Mouse (Mus musculus) liver, adult 2 months (tissue): Measurements from ENCODE around the gene Kctd6. TPM values are rescaled to one million over a fixed set of nuclear protein-coding genes. Genes with fewer than 3 reads are reported as not detected.
A peak's percentile ranks its signal among the peaks of the same experiment; 100 is the strongest.

Source experiments
- DNase-seq: peaks from one replicate; pipeline ENCODE4 v3.0.0-alpha.2; 2011; ENCODE audit warnings: low read depth, low spot score; ENCODE audit errors: extremely low read depth
- H3K27ac ChIP-seq: fragments of 200-500 bp; replicated peaks from 2 replicates; pipeline ENCODE4 v1.5.1; 2012; ENCODE audit warnings: low read depth, mild to moderate bottlenecking, control low read depth, inconsistent platforms, low read length; ENCODE audit not compliant: insufficient read depth
- H3K27me3 ChIP-seq: fragments of 200-500 bp; 2 replicates; pipeline ENCODE4 v1.6.1; 2012; ENCODE audit warnings: mild to moderate bottlenecking, moderate library complexity, low read length, inconsistent platforms; ENCODE audit not compliant: control insufficient read depth, insufficient read depth
- H3K36me3 ChIP-seq: fragments of 200-500 bp; 2 replicates; pipeline ENCODE4 v1.6.1; 2012; ENCODE audit warnings: low read length, inconsistent platforms; ENCODE audit not compliant: control insufficient read depth, insufficient read depth
- H3K4me1 ChIP-seq: fragments of 200-500 bp; 2 replicates; pipeline ENCODE4 v1.6.1; 2011; ENCODE audit warnings: low read length; ENCODE audit not compliant: control insufficient read depth, insufficient read depth
- H3K4me3 ChIP-seq: fragments of 200-500 bp; 2 replicates; pipeline ENCODE4 v1.5.1; 2011; ENCODE audit warnings: low read depth, mild to moderate bottlenecking, control low read depth, low read length, moderate library complexity; ENCODE audit not compliant: insufficient read depth
- H3K79me2 ChIP-seq: fragments of 200-500 bp; 2 replicates; pipeline ENCODE4 v1.6.1; 2012; ENCODE audit warnings: inconsistent platforms, mild to moderate bottlenecking, low read length, moderate library complexity; ENCODE audit not compliant: control insufficient read depth, insufficient read depth
- H3K9ac ChIP-seq: fragments of 200-500 bp; 2 replicates; pipeline ENCODE4 v1.6.1; 2012; ENCODE audit warnings: low read depth, mild to moderate bottlenecking, control low read depth, inconsistent platforms, low read length
- CTCF ChIP-seq: fragments of 200-500 bp; IDR thresholded peaks from 2 replicates; pipeline ENCODE4 v1.5.1; 2011; ENCODE audit warnings: low read depth, low read length, control low read depth
- POLR2A ChIP-seq: fragments of 200-500 bp; IDR thresholded peaks from 2 replicates; pipeline ENCODE4 v1.6.1; 2011; ENCODE audit warnings: low read length, control low read depth; ENCODE audit not compliant: insufficient read depth; ENCODE audit errors: extremely low read depth
- WGBS: fragments of 180-500 bp; shearing (Covaris S2); methylation state at CpG from one replicate; pipeline ENCODE4 v1.1.7; 2018; 5-methylcytosine and 5-hydroxymethylcytosine counted together
- polyA plus RNA-seq: library from polyadenylated mRNA; depleted of rRNA; stranded (reverse); fragments of >200 nt; gene quantifications from 2 replicates; pipeline ENCODE4 v1.2.3, GENCODE M21; 2012
- total RNA-seq: library from RNA; depleted of rRNA; stranded (reverse); fragments of >200 nt; gene quantifications from 2 replicates; pipeline ENCODE4 v1.2.3, GENCODE M21; 2014

The Kctd6 gene
- total and polyA plus RNA-seq, 2 experiments = 5.1 to 5.2 TPM

- Histone ChIP-seq H3K9ac (peak overlapping the region; percentile 46), H3K4me1 (peaks cover 28% of the 10 kb centered on the region), H3K27me3 (no peaks in the 10 kb centered on the region), H3K36me3 (peaks cover 55% of the 10 kb centered on the region), H3K4me3 (no peak overlapping the region), H3K27ac (peak overlapping the region; percentile 87), H3K79me2 (no peaks in the 10 kb centered on the region)
- 10% methylated on average over 5 of the region's 5 CpGs for WGBS
- DNase-seq = peak; percentile 100
- no peak for TF ChIP-seq POLR2A
- TF ChIP-seq CTCF = no peak
Measured at GRCm38 (mm10) chr14:8244211-8244611, 30.3 kb downstream of the Kctd6 start.

- no peak overlapping the region for H3K4me3 ChIP-seq
- DNase-seq = no peak
- H3K9ac ChIP-seq = no peak overlapping the region
- H3K4me1 ChIP-seq = peaks cover 27% of the 10 kb centered on the region
- TF ChIP-seq POLR2A (no peak), CTCF (no peak)
- no peaks in the 10 kb centered on the region for H3K79me2 ChIP-seq
- H3K27me3 ChIP-seq = no peaks in the 10 kb centered on the region
- peak overlapping the region; percentile 2 for H3K27ac ChIP-seq
- H3K36me3 ChIP-seq = peaks cover 57% of the 10 kb centered on the region
- 86% methylated on average over 8 of the region's 8 CpGs for WGBS
Measured at GRCm38 (mm10) chr14:8246878-8247277, 32.9 kb downstream of the Kctd6 start.

GRCm38 (mm10) chr14:8249206-8249605 lies 35.3 kb downstream of the Kctd6 start:
- peaks cover 8% of the 10 kb centered on the region for H3K4me1 ChIP-seq
- no peak for DNase-seq
- no peaks in the 10 kb centered on the region for H3K27me3 ChIP-seq
- peaks cover 68% of the 10 kb centered on the region for H3K36me3 ChIP-seq
- no peak overlapping the region for H3K4me3 ChIP-seq
- H3K79me2 ChIP-seq = no peaks in the 10 kb centered on the region
- WGBS = 93% methylated on average over 1 of the region's 1 CpGs
- no peak overlapping the region for H3K9ac ChIP-seq
- H3K27ac ChIP-seq = no peak overlapping the region
- TF ChIP-seq CTCF (no peak), POLR2A (no peak)

GRCm38 (mm10) chr14:8250141-8250871 lies 36.4 kb downstream of the Kctd6 start:
- WGBS = 82% methylated on average over 9 of the region's 9 CpGs
- TF ChIP-seq CTCF = no peak
- TF ChIP-seq POLR2A = no peak
- DNase-seq = no peak

GRCm38 (mm10) chr14:8251330-8251885 lies 37.5 kb downstream of the Kctd6 start:
- WGBS = 82% methylated on average over 8 of the region's 8 CpGs
- no peak overlapping the region for H3K4me3 ChIP-seq
- TF ChIP-seq CTCF (no peak), POLR2A (no peak)
- no peak overlapping the region for H3K9ac ChIP-seq
- peaks cover 8% of the 10 kb centered on the region for H3K4me1 ChIP-seq
- H3K27me3 ChIP-seq = no peaks in the 10 kb centered on the region
- H3K27ac ChIP-seq = no peak overlapping the region
- H3K36me3 ChIP-seq = peaks cover 78% of the 10 kb centered on the region
- 0 out of 2 replicates have a peak, but pooled peaks cover 1% of the 10 kb centered on the region for H3K79me2 ChIP-seq
- DNase-seq = peak; percentile 38

More at GRCm38 (mm10) chr14:8250141-8250871, 36.4 kb downstream of the Kctd6 start:
- H3K36me3 ChIP-seq = peaks cover 76% of the 10 kb centered on the region
- H3K79me2 ChIP-seq = no peaks in the 10 kb centered on the region
- H3K27me3 ChIP-seq = no peaks in the 10 kb centered on the region
- H3K4me1 ChIP-seq = no peaks in the 10 kb centered on the region; the same call in none of the 2 replicates
- H3K4me3 ChIP-seq = no peak overlapping the region
- no peak overlapping the region for H3K9ac ChIP-seq
- H3K27ac ChIP-seq = no peak overlapping the region
